Mouse (Mus musculus) ES-Bruce4 (cell line): ENCODE results near the gene Pax7. TPM values are rescaled to one million over a fixed set of nuclear protein-coding genes. Genes with fewer than 3 reads are reported as not detected.

ENCODE experiments used
- H3K27ac ChIP-seq: 2 replicates; pipeline ENCODE4 v1.5.1; 2012; ENCODE audit warnings: low read length, inconsistent platforms; ENCODE audit not compliant: insufficient read depth
- H3K27me3 ChIP-seq: 2 replicates; pipeline ENCODE4 v1.6.1; 2012; ENCODE audit warnings: mild to moderate bottlenecking, low read length, inconsistent platforms; ENCODE audit not compliant: control insufficient read depth, poor library complexity, insufficient read depth, severe bottlenecking
- H3K36me3 ChIP-seq: 2 replicates; pipeline ENCODE4 v1.6.1; 2012; ENCODE audit warnings: inconsistent platforms, mild to moderate bottlenecking, low read length, moderate library complexity; ENCODE audit not compliant: control insufficient read depth, poor library complexity, insufficient read depth, severe bottlenecking
- H3K4me1 ChIP-seq: one replicate; pipeline ENCODE4 v1.8.1; 2011; ENCODE audit warnings: low read length; ENCODE audit not compliant: control insufficient read depth, insufficient read depth
- H3K4me3 ChIP-seq: 2 replicates; pipeline ENCODE4 v1.5.1; 2011; ENCODE audit warnings: low read depth, mild to moderate bottlenecking, low read length
- H3K9ac ChIP-seq: 2 replicates; pipeline ENCODE4 v1.6.1; 2012; ENCODE audit warnings: low read depth, mild to moderate bottlenecking, inconsistent platforms; ENCODE audit not compliant: poor library complexity, severe bottlenecking
- H3K9me3 ChIP-seq: replicated peaks from 2 replicates; pipeline ENCODE4 v1.6.1; 2012; ENCODE audit warnings: mild to moderate bottlenecking, low read length, inconsistent platforms; ENCODE audit not compliant: control insufficient read depth, poor library complexity, insufficient read depth, severe bottlenecking
- CTCF ChIP-seq: IDR thresholded peaks from one replicate; pipeline ENCODE4 v1.8.1; 2011; ENCODE audit warnings: low read depth, low read length
- EP300 ChIP-seq: IDR thresholded peaks from 2 replicates; pipeline ENCODE4 v1.6.1; 2011; ENCODE audit warnings: low read depth, low read length; ENCODE audit not compliant: insufficient read depth
- POLR2A ChIP-seq: IDR thresholded peaks from one replicate; pipeline ENCODE4 v1.8.1; 2011; ENCODE audit warnings: low read length; ENCODE audit not compliant: insufficient read depth
- polyA plus RNA-seq: library from polyadenylated mRNA; stranded (reverse); fragments of >200 nt; gene quantifications from 2 replicates; pipeline ENCODE4 v1.2.4, GENCODE M21; 2011; ENCODE audit warnings: low read depth; ENCODE audit not compliant: missing spikeins, insufficient read depth, insufficient read length

The Pax7 gene
- polyA plus RNA-seq, 1 experiment, result not detected

- Histone ChIP-seq H3K9ac (no peak overlapping the region), H3K9me3 (0 out of 2 replicates have a peak, but pooled peaks cover 3% of the 10 kb centered on the region), H3K36me3 (no peaks in the 10 kb centered on the region), H3K4me1 (no peaks in the 10 kb centered on the region), H3K27ac (no peak overlapping the region), H3K4me3 (peak overlapping the region; percentile 8; the same call in 1 of the 2 replicates), H3K27me3 (peaks cover 50% of the 10 kb centered on the region)
- no peak for TF ChIP-seq POLR2A
- TF ChIP-seq EP300, result no peak
- TF ChIP-seq CTCF, result no peak
These were observed 581 bp upstream of the Pax7 start for GRCm38 (mm10) chr4:139833817-139834401.

DNA sequence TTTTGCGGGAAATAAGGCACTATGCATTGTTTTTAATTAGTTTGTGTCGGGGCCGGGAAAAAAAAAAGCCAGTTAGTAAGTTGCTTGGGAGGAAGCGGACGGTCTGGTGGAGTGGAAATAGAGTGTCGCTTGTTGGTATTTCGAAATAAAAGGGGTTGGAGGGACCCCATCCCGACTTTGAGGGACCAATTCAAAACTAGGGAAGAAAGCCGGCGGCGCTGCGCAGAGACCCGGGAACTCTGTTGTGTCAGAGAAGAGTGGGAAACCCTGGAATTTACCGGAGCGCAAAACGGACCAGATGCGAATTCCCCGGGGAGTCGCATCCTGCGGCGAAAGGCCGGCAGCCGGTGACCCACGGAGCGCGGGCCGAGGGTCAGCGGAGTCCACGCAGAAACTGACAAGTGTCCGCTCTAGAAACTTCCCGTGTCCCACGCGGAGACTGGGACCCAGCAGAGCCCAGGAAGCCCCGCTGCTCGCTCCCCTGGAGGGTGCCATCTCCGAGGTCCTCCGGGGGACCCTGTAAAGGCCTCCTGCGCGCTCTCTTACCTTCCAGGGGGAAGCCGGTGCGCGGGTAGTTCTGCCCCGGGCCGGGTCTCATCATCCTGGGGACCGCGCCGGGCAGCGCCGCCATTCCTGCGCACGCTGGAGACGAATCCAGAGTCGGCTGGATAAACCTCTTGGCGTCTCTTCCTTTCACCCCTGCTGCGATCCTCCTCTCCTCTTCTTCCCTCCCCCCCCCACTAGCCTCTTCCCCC, 870 bp downstream of the Pax7 start:
- 0 out of 2 replicates have a peak, but pooled peaks cover 2% of the 10 kb centered on the region for H3K9me3 ChIP-seq
- TF ChIP-seq CTCF, result no peak
- no peak for TF ChIP-seq EP300
- no peak for TF ChIP-seq POLR2A
- H3K4me1 ChIP-seq, result no peaks in the 10 kb centered on the region
- peaks cover 60% of the 10 kb centered on the region for H3K27me3 ChIP-seq
- peak overlapping the region; percentile 38 for H3K4me3 ChIP-seq
- H3K27ac ChIP-seq, result no peak overlapping the region
- H3K36me3 ChIP-seq, result no peaks in the 10 kb centered on the region
- no peak overlapping the region for H3K9ac ChIP-seq

DNA sequence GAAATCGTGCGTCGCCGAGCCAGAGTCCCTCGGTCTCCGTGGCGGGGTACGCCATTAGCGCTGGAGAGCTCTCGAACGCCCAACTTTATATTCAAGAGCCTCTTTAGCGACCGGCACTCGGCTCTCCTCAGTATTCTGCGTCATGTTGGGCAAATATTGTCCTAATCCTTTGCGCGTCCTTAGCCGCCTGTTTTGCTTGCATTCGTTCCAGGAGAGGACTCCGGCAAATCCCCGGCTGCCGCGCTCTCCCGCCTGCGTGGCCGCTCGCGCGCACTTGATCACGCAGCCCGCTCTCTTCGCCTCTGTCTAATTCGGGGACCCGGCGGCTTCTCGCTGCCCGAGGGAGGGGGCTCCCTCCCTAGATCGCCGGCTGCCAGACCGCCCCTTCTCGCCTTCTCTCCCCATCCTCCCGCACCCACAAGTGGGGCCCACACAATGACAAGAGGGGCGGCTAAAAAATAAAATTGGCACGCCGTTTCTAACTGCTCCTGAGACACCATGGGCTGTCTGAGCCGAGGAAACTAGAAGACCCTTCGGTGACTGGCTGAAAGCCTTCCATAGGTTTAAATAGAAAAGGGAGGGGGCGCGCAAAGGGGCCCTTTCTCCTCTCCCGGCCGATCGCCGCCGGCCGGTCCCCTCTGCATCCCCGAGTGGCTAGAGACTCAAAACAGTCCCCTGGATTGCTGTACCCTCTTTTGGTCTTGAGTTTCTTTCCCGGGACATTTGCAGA, 1.7 kb downstream of the Pax7 start:
- H3K27ac ChIP-seq, result no peak overlapping the region
- no peaks in the 10 kb centered on the region for H3K4me1 ChIP-seq
- H3K27me3 ChIP-seq, result peaks cover 62% of the 10 kb centered on the region
- no peak overlapping the region for H3K9ac ChIP-seq
- no peaks in the 10 kb centered on the region for H3K36me3 ChIP-seq
- no peak for TF ChIP-seq EP300
- no peak for TF ChIP-seq POLR2A
- TF ChIP-seq CTCF, result no peak
- H3K4me3 ChIP-seq, result peak overlapping the region; percentile 30
- H3K9me3 ChIP-seq, result no peaks in the 10 kb centered on the region

DNA sequence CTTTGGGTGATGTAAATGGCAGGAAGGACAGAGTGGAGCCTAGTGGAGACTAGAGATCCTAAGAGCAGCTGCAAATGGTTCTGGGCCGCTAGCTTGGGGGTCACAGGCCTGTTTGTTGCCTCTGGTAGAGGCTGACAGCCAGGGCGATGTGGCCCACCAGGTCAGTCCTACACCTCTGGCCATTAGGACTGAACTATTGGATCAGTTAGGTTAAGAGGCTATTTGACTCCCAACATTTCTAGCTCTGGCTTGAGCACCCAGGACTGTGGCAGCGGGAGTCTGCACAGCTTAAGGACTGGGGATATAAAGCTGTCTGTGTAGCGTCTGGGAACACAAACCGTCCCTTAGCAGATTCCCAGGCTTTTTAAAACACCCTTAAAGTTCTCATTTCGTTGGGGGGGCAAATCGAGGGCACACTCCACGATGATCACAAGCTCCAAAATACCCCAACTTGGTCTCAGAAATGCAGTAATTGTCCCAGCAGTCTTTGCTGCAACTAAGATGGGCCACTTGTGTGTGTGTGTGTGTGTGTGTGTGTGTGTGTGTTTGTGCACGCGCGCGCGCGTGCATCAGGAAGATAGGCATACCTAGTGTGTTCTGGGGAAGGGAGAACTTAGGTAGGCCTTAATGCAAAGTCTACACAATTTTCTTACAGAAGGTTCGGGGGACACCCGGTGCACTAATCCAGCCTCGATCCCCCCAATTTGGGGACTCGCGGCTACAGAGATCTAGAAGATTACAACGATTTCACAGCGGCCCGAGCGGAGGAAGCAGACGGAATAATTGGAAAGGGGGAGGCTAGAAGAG, 2.5 kb downstream of the Pax7 start:
- H3K27ac ChIP-seq, result no peak overlapping the region
- H3K9ac ChIP-seq, result no peak overlapping the region
- H3K4me3 ChIP-seq, result no peak overlapping the region

DNA sequence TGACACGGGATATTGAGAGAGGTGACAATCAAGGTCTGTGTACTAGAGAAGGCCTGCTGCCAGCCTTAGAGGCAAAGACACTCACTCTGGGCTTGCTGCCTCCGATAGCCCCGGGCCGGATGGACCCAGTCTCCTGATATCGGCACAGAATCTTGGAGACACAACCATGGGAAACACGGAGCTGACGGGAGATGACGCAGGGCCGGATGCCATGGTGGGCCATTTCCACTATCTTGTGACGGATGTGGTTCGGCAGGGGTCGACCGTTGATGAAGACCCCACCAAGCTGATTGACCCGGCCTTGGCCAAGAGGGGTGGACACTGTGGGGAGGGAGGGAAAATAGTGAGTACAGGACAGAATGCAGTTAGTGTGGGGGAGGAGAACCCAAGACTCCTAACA, 3.3 kb downstream of the Pax7 start:
- no peaks in the 10 kb centered on the region for H3K9me3 ChIP-seq
- no peak overlapping the region for H3K27ac ChIP-seq
- no peak overlapping the region for H3K4me3 ChIP-seq
- H3K4me1 ChIP-seq, result no peaks in the 10 kb centered on the region
- TF ChIP-seq CTCF, result no peak
- no peak for TF ChIP-seq EP300
- TF ChIP-seq POLR2A, result no peak
- no peaks in the 10 kb centered on the region for H3K36me3 ChIP-seq
- peaks cover 62% of the 10 kb centered on the region for H3K27me3 ChIP-seq
- no peak overlapping the region for H3K9ac ChIP-seq

More for the DNA sequence above, 2.5 kb downstream of the Pax7 start:
- H3K4me1 ChIP-seq, result no peaks in the 10 kb centered on the region
- peaks cover 58% of the 10 kb centered on the region for H3K27me3 ChIP-seq
- no peaks in the 10 kb centered on the region for H3K36me3 ChIP-seq
- TF ChIP-seq POLR2A, result no peak
- TF ChIP-seq CTCF, result no peak
- TF ChIP-seq EP300, result no peak
- no peaks in the 10 kb centered on the region for H3K9me3 ChIP-seq
